Mouse (Mus musculus): ENCODE results near the gene Osbpl11.
A peak's percentile ranks its signal among the peaks of the same experiment; 100 is the strongest.

The Osbpl11 gene

GRCm38 (mm10) chr16:33244136-33244691, 59.3 kb downstream of the Osbpl11 start:
- no peak for DNase-seq

DNA sequence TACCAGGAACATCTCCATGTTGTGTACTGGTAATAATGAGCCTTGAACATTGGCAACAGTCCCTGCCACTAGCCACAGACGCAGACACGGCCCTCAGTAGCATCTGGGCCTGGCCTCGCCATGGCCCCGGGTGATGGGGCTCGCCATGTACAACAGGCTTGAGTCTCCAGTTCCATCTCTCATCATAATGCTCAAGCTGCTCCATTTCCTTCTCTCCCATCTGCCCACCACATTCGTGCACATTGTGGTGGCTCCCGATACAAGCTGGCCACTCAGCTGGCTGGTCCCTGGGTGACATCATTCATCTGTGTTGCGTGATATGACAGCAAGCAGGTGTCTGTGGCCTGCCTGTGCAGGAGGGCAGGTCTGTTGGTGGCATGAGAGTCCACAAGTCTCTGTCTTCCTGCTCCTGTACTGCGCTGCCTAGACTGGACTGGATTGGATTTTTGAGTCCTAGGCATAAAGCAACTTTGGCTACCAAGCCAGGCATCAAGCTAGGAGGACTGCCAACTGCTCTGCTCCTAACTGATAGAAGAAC, 60.1 kb downstream of the Osbpl11 start:
- DNase-seq, result no peak

DNA sequence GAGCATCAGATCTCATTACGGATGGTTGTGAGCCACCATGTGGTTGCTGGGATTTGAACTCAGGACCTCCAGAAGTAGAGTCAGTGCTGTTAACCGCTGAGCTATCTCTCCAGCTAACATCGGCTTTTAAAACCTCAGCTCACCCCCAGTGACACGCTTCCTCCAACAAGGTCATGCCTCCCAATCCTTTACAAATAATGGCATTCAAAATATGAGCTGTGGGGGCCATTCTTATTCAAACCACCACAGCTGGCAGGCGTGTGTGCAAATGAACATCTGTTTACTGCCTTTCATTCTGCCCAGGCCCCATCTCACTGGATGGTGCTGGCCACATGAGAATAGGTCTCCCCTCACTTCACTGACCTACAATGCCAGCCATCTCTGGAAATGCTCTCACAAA, 61.7 kb downstream of the Osbpl11 start:
- no peak for DNase-seq

- no peak for DNase-seq
Observed at GRCm38 (mm10) chr16:33247006-33247405, 62.1 kb downstream of the Osbpl11 start.

GRCm38 (mm10) chr16:33250651-33251120, 65.8 kb downstream of the Osbpl11 start:
- DNase-seq, result no peak

DNA sequence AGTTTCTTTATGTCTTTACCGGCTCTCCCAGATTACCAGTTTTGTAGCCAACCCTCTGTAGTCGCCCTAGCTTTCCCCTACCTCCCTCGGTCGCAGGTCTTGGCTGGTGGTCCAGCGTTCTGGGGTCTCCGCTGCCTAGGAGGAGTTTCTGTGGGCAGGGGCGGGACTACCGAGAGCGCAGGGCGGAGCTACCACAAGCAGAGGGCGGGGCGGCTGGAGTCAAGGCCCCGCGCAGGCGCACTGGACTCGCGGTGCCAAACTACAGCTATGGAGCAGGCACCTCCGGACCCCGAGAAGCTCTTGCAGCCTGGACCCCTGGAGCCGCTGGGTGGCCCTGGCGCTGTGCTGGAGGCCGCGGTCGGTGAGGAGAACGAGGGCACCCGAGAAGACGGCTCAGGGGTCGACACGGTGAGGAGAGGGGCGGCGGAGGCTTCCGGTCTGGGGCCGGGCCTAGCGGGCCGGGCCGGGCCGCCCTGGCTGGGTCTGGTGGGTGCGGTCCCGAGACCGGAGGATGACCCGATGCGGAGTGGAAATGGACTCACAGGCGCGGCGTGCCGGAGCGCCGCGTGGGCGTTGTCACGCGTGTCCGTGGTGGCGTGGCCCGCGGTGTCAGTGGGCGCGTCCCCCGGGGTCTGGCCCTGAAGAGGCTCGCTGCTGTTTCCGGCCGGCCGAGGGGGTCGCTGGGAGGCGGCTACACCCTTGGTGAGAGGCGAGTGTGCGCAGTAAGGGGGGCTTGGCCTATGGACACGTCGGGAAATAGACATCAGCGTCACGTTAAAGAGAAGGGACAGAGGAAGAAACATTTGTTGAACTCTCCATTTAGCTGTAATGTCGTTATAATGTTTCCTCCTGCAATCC, 66.6 kb downstream of the Osbpl11 start, which contains the start of gene Snx4:
TSS of gene Snx4 (plus strand) at position 249 of the 858 bp plus-strand sequence.
- DNase-seq, result peak; percentile 90

- DNase-seq, result no peak
Observed at GRCm38 (mm10) chr16:33255601-33256000, 70.7 kb downstream of the Osbpl11 start.

DNA sequence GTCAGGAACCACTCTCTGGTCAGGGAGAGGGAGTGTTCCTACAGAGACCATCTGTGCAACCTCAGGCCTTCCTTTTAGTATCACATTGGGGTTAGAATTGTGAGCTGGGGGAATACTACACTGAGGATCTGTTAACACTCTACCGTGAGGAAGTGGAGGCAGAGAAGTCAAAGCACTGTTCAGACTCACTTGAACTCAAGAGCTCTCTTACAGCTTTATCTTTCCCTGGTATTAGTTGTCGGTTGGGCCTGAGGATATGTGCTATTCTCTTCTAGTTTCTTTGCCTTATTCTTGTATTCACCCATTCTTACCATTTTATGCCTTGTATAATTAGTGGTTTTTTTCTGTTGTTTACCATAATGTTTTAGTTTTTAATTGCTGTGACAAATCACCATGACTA, 73.7 kb downstream of the Osbpl11 start:
- no peak for DNase-seq

DNA sequence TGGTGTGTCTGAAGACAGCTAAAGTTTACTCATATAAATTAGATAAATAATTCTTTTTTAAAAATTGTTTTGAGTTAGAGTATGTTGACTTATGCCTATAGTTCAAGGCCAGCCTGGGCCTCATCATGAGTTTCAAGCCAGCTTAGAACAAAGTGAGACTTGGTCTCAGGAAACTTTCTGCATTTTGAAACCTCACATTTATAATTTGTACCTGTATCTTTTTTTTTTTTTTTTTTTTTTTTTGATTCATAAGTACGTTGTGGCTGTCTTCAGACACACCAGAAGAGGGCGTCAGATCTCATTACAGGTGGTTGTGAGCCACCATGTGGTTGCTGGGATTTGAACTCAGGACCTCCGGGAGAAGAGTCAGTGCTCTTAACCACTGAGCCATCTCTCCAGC, 75.0 kb downstream of the Osbpl11 start:
- no peak for DNase-seq

- no peak for DNase-seq
Observed at GRCm38 (mm10) chr16:33260825-33261224, 76.0 kb downstream of the Osbpl11 start.

GRCm38 (mm10) chr16:33261584-33262061, 76.8 kb downstream of the Osbpl11 start:
- DNase-seq, result no peak

DNA sequence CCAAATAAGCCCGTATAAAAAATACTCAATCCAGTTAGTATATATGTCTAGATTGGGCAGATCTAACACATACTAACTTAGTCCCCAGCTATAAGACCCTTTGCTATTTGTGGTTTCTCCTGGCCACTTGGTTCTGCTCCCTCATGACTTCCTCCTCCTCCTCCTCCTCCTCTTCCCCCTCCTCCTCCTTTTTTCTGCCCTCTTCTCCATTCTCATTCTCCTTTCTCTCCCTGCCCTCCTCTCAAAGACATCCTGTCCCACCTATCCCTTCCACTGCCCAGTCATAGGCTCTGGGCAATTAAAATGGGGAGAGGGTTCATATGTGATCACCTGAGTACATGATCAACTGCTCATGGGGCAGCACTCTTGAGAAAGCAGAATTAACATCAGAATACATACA, 77.2 kb downstream of the Osbpl11 start:
- no peak for DNase-seq

- no peak for DNase-seq
Observed at GRCm38 (mm10) chr16:33267616-33268253, 82.9 kb downstream of the Osbpl11 start.

- no peak for DNase-seq
Observed at GRCm38 (mm10) chr16:33271824-33272223, 87.0 kb downstream of the Osbpl11 start.

- no peak for DNase-seq
Observed at GRCm38 (mm10) chr16:33283079-33283478, 98.2 kb downstream of the Osbpl11 start.

DNA sequence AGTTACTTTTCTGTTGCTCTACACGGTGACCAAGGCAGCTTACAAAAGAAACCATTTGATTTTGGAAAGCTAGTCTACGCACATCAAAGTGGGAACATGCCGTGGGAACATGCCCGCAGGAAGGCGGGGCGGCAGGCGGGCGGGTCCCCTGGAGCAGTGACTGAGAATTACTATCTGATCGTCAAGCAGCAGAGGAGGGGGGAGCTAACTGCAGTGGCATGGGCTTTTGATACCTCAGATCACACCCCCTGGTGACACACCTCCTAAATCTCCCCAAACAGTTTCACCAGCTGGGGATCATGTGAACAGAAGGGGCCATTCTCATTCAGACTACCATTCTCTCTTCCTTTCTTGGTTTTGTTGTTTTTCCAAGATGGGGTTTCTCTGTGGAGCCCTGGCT, 103.7 kb downstream of the Osbpl11 start:
- DNase-seq, result no peak

DNA sequence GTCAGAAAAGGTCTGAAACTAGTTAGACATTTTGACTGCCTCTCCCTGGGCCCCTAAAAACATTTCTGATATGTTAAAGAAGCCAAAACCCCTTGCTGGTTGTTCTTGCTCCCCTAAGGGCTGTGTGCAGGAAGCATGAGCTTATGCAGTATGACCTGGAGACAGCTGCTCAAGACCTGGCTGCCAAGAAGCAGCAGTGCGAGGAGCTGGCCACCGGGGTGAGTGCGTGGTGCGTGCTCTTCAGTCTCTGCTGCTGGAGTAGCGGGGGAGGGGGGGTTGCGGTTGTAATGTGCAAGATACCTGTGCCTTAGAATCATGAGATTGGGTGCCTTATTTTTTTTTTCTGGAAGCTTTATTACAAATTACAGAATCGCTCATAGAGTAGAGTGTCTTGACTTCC, 105.1 kb downstream of the Osbpl11 start:
- no peak for DNase-seq

GRCm38 (mm10) chr16:33292241-33292640, 107.4 kb downstream of the Osbpl11 start:
- no peak for DNase-seq

Data from right cerebral cortex, postnatal 25 days (tissue).